Mouse (Mus musculus): ENCODE results near the gene Pou3f3. TPM values are rescaled to one million over a fixed set of nuclear protein-coding genes. Genes with fewer than 3 reads are reported as not detected.

Pou3f3 gene
- polyA plus RNA-seq, 1 experiment from 2014 or later: 0.19 TPM

- H3K4me2 ChIP-seq (ENCODE audit: low read depth, severe bottlenecking): peak overlapping the region; percentile 83
- H3K27ac ChIP-seq (replicated peaks; ENCODE audit: low read depth, low read length): no peak overlapping the region
- DNase-seq (ENCODE audit: low spot score): peak; percentile 48
- H3K9me3 ChIP-seq (ENCODE audit: control insufficient read depth, low read length): no peaks in the 10 kb centered on the region
- no peaks in the 10 kb centered on the region for H3K36me3 ChIP-seq (ENCODE audit: control insufficient read depth, insufficient read depth, low read length)
- 2% methylated on average over 36 of the region's 58 CpGs for WGBS
- 0 out of 2 replicates have a peak overlapping the region, but pooled peaks have one; percentile 30 for H3K9ac ChIP-seq (ENCODE audit: low read length)
- H3K4me3 ChIP-seq (ENCODE audit: low read depth, low read length): peak overlapping the region; percentile 33
- peaks cover 59% of the 10 kb centered on the region for H3K27me3 ChIP-seq (ENCODE audit: control insufficient read depth, insufficient read depth, low read length)
- peaks cover 11% of the 10 kb centered on the region; the same call in 1 of the 2 replicates for H3K4me1 ChIP-seq (ENCODE audit: control insufficient read depth, insufficient read depth, low read length)
- ATAC-seq (ENCODE audit: insufficient number of reproducible peaks, low FRiP score, low TSS enrichment, low read depth): no peak
Measured at GRCm38 (mm10) chr1:42697321-42697755, 1.8 kb downstream of the Pou3f3 start.

- no peaks in the 10 kb centered on the region for H3K9me3 ChIP-seq (ENCODE audit: control insufficient read depth, low read length)
- DNase-seq (ENCODE audit: low spot score) (peak; percentile 78), ATAC-seq (ENCODE audit: insufficient number of reproducible peaks, low FRiP score, low TSS enrichment, low read depth) (0 out of 2 replicates have a peak, but pooled peaks have one; percentile 8)
- peak overlapping the region; percentile 83 for H3K4me2 ChIP-seq (ENCODE audit: low read depth, severe bottlenecking)
- no peak overlapping the region for H3K9ac ChIP-seq (ENCODE audit: low read length)
- H3K27me3 ChIP-seq (ENCODE audit: control insufficient read depth, insufficient read depth, low read length): peaks cover 61% of the 10 kb centered on the region
- H3K27ac ChIP-seq (replicated peaks; ENCODE audit: low read depth, low read length): no peak overlapping the region
- WGBS: under 1% methylated on average over 69 of the region's 80 CpGs
- H3K4me1 ChIP-seq (ENCODE audit: control insufficient read depth, insufficient read depth, low read length): peaks cover 11% of the 10 kb centered on the region; the same call in 1 of the 2 replicates
- H3K36me3 ChIP-seq (ENCODE audit: control insufficient read depth, insufficient read depth, low read length): no peaks in the 10 kb centered on the region
- H3K4me3 ChIP-seq (ENCODE audit: low read depth, low read length): peak overlapping the region; percentile 33
Measured at GRCm38 (mm10) chr1:42697756-42698583, 2.4 kb downstream of the Pou3f3 start.

GRCm38 (mm10) chr1:42698584-42699333 lies 3.2 kb downstream of the Pou3f3 start:
- H3K9ac ChIP-seq (ENCODE audit: low read length): no peak overlapping the region
- H3K27me3 ChIP-seq (ENCODE audit: control insufficient read depth, insufficient read depth, low read length): peaks cover 69% of the 10 kb centered on the region
- H3K27ac ChIP-seq (replicated peaks; ENCODE audit: low read depth, low read length): no peak overlapping the region
- no peaks in the 10 kb centered on the region for H3K36me3 ChIP-seq (ENCODE audit: control insufficient read depth, insufficient read depth, low read length)
- under 1% methylated on average over 47 of the region's 57 CpGs for WGBS
- DNase-seq (ENCODE audit: low spot score): peak; percentile 41
- peak overlapping the region; percentile 10; the same call in 1 of the 2 replicates for H3K4me3 ChIP-seq (ENCODE audit: low read depth, low read length)
- peaks cover 11% of the 10 kb centered on the region; the same call in 1 of the 2 replicates for H3K4me1 ChIP-seq (ENCODE audit: control insufficient read depth, insufficient read depth, low read length)
- H3K4me2 ChIP-seq (ENCODE audit: low read depth, severe bottlenecking): peak overlapping the region; percentile 17; the same call in 1 of the 2 replicates
- no peak for ATAC-seq (ENCODE audit: insufficient number of reproducible peaks, low FRiP score, low TSS enrichment, low read depth)
- no peaks in the 10 kb centered on the region for H3K9me3 ChIP-seq (ENCODE audit: control insufficient read depth, low read length)

GRCm38 (mm10) chr1:42699471-42699871 lies 3.9 kb downstream of the Pou3f3 start:
- Histone ChIP-seq H3K4me3 (ENCODE audit: low read depth, low read length) (no peak overlapping the region), H3K27ac (replicated peaks; ENCODE audit: low read depth, low read length) (no peak overlapping the region), H3K9me3 (ENCODE audit: control insufficient read depth, low read length) (no peaks in the 10 kb centered on the region), H3K4me2 (ENCODE audit: low read depth, severe bottlenecking) (no peak overlapping the region), H3K4me1 (ENCODE audit: control insufficient read depth, insufficient read depth, low read length) (peaks cover 11% of the 10 kb centered on the region; the same call in 1 of the 2 replicates), H3K36me3 (ENCODE audit: control insufficient read depth, insufficient read depth, low read length) (no peaks in the 10 kb centered on the region), H3K9ac (ENCODE audit: low read length) (no peak overlapping the region), H3K27me3 (ENCODE audit: control insufficient read depth, insufficient read depth, low read length) (peaks cover 75% of the 10 kb centered on the region)
- under 1% methylated on average over 19 of the region's 19 CpGs for WGBS
- DNase-seq (ENCODE audit: low spot score): peak; percentile 56
- no peak for ATAC-seq (ENCODE audit: insufficient number of reproducible peaks, low FRiP score, low TSS enrichment, low read depth)

- Histone ChIP-seq H3K9ac (ENCODE audit: low read length) (no peak overlapping the region), H3K4me2 (ENCODE audit: low read depth, severe bottlenecking) (no peak overlapping the region), H3K27me3 (ENCODE audit: control insufficient read depth, insufficient read depth, low read length) (peaks cover 76% of the 10 kb centered on the region), H3K27ac (replicated peaks; ENCODE audit: low read depth, low read length) (no peak overlapping the region), H3K9me3 (ENCODE audit: control insufficient read depth, low read length) (no peaks in the 10 kb centered on the region), H3K4me3 (ENCODE audit: low read depth, low read length) (no peak overlapping the region), H3K36me3 (ENCODE audit: control insufficient read depth, insufficient read depth, low read length) (no peaks in the 10 kb centered on the region), H3K4me1 (ENCODE audit: control insufficient read depth, insufficient read depth, low read length) (peaks cover 11% of the 10 kb centered on the region; the same call in 1 of the 2 replicates)
- DNase-seq (ENCODE audit: low spot score) (no peak), ATAC-seq (ENCODE audit: insufficient number of reproducible peaks, low FRiP score, low TSS enrichment, low read depth) (no peak)
- 4% methylated on average over 3 of the region's 3 CpGs for WGBS
Measured at GRCm38 (mm10) chr1:42700171-42700570, 4.6 kb downstream of the Pou3f3 start.

- Histone ChIP-seq H3K4me2 (ENCODE audit: low read depth, severe bottlenecking) (no peak overlapping the region), H3K9me3 (ENCODE audit: control insufficient read depth, low read length) (no peaks in the 10 kb centered on the region), H3K36me3 (ENCODE audit: control insufficient read depth, insufficient read depth, low read length) (no peaks in the 10 kb centered on the region), H3K4me3 (ENCODE audit: low read depth, low read length) (no peak overlapping the region), H3K27me3 (ENCODE audit: control insufficient read depth, insufficient read depth, low read length) (peaks cover 79% of the 10 kb centered on the region), H3K27ac (replicated peaks; ENCODE audit: low read depth, low read length) (no peak overlapping the region), H3K4me1 (ENCODE audit: control insufficient read depth, insufficient read depth, low read length) (peaks cover 11% of the 10 kb centered on the region; the same call in 1 of the 2 replicates), H3K9ac (ENCODE audit: low read length) (no peak overlapping the region)
- WGBS: 13% methylated on average over 1 of the region's 1 CpGs
- ATAC-seq (ENCODE audit: insufficient number of reproducible peaks, low FRiP score, low TSS enrichment, low read depth) (no peak), DNase-seq (ENCODE audit: low spot score) (no peak)
Measured at GRCm38 (mm10) chr1:42700815-42701214, 5.2 kb downstream of the Pou3f3 start.

- Histone ChIP-seq H3K9ac (ENCODE audit: low read length) (no peak overlapping the region), H3K4me2 (ENCODE audit: low read depth, severe bottlenecking) (no peak overlapping the region), H3K9me3 (ENCODE audit: control insufficient read depth, low read length) (no peaks in the 10 kb centered on the region), H3K27ac (replicated peaks; ENCODE audit: low read depth, low read length) (no peak overlapping the region), H3K4me1 (ENCODE audit: control insufficient read depth, insufficient read depth, low read length) (peaks cover 11% of the 10 kb centered on the region; the same call in 1 of the 2 replicates), H3K36me3 (ENCODE audit: control insufficient read depth, insufficient read depth, low read length) (no peaks in the 10 kb centered on the region), H3K4me3 (ENCODE audit: low read depth, low read length) (no peak overlapping the region), H3K27me3 (ENCODE audit: control insufficient read depth, insufficient read depth, low read length) (peaks cover 78% of the 10 kb centered on the region)
- DNase-seq (ENCODE audit: low spot score): no peak
- WGBS: 12% methylated on average over 5 of the region's 5 CpGs
- no peak for ATAC-seq (ENCODE audit: insufficient number of reproducible peaks, low FRiP score, low TSS enrichment, low read depth)
Measured at GRCm38 (mm10) chr1:42701833-42702611, 6.5 kb downstream of the Pou3f3 start.

Data from limb, embryonic 11.5 days (tissue).